Mouse (Mus musculus) cortical plate, adult 2 months (tissue): ENCODE results near the gene Gm3476. TPM values are rescaled to one million over a fixed set of nuclear protein-coding genes. Genes with fewer than 3 reads are reported as not detected.
"Not testable (repeated sequence)": the region's sequence is repeated elsewhere in the genome, so short reads cannot be mapped to it uniquely, and the experiment has no call there.

Experiments
- H3K27ac ChIP-seq: fragments of 200-500 bp; 2 replicates; pipeline ENCODE4 v1.5.1; 2012; ENCODE audit warnings: low read length, control low read depth, inconsistent platforms; ENCODE audit not compliant: insufficient read depth
- H3K4me1 ChIP-seq: fragments of 200-500 bp; 2 replicates; pipeline ENCODE4 v1.6.1; 2011; ENCODE audit warnings: low read length; ENCODE audit not compliant: control insufficient read depth, insufficient read depth
- H3K4me3 ChIP-seq: fragments of 200-500 bp; 2 replicates; pipeline ENCODE4 v1.5.1; 2011; ENCODE audit warnings: mild to moderate bottlenecking, low read length, control low read depth; ENCODE audit not compliant: insufficient read depth
- polyA plus RNA-seq: library from polyadenylated mRNA; depleted of rRNA; stranded (reverse); fragments of >200 nt; gene quantifications from 2 replicates; pipeline ENCODE4 v1.2.3, GENCODE M21; 2012; rRNA removed

The Gm3476 gene
- polyA plus RNA-seq: not detected in 2 replicates

DNA sequence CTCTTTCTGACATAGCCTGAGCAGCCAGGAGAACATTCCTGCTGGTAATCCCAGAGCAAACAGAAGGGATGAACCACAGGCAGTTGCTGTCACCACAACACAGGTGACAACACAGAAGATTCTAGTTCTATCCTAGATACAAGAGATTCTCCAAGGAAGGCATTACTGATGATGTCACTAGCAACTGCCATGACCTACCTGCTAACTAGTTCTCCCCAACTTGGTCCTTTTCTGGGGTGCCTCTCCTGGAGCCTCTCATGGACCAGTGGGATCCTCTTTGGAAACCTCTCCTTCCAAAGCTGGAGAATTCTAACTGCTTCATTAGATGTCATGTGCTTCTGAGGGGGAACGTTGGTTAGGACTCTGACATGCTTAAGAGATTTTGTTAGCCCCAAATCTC is at the start of gene Gm3476:
Gene Gm3476 (minus strand): TSS at position 101 of the 400 bp plus-strand sequence.
- H3K4me1 ChIP-seq, H3K27ac ChIP-seq, H3K4me3 ChIP-seq: not testable (repeated sequence)

DNA sequence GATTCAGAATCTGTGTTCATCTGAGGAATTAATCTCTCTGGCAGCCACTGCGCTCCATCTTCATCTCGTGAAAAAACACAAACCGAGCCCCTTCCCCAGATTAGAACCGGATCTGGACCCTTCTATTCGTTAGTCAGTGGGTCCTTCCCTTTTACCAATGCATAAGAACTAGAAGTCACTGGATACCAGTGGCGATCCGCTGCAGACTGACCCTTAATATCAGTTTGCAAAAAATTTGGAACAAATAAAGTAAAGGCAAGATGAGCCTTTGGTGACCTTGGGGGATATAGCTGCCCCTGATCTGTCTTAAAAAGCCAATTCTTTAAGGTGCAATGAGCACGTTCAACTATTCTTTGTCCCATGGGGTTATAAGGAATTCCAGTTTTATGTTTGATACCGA is 37.9 kb upstream of the Gm3476 start:
- not testable (repeated sequence) for H3K27ac ChIP-seq

DNA sequence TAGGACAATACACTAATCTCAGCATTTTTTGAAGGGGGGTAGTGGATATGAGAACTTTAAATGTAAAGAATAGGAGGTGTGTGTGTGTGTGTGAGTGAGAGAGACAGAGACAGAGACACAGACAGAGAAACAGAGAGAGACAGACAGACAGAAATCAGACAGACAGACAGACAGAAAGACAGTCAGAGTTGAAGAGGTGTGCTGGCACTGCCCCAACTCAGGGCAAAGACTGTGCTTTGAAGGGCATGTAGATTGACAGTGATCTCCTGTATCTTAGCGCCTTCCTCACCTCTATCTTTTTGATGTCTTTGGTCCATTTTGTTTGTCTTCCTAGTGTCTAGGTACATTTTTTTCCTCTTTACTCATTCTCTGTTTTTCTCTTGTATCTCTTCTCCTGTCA is 35.5 kb upstream of the Gm3476 start:
- not testable (repeated sequence) for H3K27ac ChIP-seq, H3K4me3 ChIP-seq, H3K4me1 ChIP-seq

More for the DNA sequence above, 37.9 kb upstream of the Gm3476 start:
- H3K4me1 ChIP-seq, H3K4me3 ChIP-seq: not testable (repeated sequence)

DNA sequence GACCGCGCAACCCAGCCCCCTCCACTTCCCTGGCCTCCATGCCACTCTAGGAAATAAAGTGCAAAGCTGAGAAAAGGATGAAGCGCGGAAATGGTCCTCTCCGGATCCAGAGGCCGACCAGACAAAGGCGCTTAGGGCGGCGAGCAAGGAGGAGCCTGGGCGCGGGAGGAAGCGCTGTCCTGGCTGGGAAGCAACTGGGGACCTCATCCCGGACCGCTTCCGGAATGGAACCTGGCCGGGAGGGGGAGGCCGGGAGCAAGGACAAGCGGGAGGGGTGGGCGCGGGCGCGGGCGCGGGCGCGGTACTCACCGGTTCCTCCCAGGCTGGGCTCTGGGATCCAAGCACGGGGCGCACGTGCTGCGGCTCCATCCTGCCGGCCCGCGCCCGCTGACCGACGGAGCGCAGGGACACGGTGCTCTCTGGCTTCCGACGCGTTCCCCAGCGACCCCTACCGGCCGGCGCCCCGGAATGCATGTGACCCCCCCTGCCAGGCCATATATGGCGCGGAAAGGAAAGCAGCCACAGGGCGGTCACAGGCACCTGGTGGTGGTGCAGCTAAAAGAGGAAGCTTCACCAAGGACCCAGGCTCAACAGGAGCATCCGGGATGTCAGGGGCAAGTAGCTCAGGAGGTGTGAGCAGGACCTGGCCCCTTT is 17.2 kb downstream of the Gm3476 start, which contains the start of gene Gm3468:
Gene Gm3468 (minus strand): TSS at position 394 of the 654 bp plus-strand sequence.
- not testable (repeated sequence) for H3K4me1 ChIP-seq, H3K27ac ChIP-seq
- H3K4me3 ChIP-seq: peak within 1 kb of the TSS; percentile 29

DNA sequence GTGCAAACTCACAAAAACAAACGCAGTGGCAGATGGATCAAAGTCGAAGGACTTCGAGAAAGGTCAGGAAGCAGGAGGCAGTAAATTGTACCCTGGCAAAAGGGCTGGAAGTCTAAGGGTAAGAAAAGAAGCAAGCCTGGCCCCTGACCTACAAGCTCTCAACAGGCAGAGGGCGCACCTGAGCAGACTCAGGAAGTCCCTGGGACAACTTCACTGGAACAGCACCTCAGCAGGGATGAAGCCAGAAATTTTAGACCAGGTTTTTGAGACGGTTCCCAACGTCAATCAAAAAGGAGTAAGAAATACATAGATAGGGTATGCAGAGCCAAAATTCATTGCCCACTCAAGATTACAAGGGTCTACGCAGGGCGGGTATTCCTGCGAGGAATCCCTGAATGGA is 18.1 kb downstream of the Gm3476 start:
- not testable (repeated sequence) for H3K27ac ChIP-seq, H3K4me1 ChIP-seq, H3K4me3 ChIP-seq

DNA sequence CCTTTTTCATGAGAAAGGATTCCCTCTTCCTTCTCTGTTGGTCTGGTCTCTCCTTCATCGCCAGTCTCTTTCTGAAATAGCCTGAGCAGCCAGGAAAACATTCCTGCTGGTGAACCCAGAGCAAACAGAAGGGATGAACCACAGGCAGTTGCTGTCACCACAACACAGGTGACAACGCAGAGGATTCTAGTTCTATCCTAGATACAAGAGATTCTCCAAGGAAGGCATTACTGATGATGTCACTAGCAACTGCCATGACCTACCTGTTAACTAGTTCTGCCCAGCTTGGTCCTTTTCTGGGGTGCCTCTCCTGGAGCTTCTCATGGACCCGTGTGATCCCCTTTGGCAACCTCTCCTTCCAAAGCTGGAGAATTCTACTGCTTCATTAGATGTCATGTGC is 31.8 kb downstream of the Gm3476 start, which contains the start of gene Gm8206:
Gene Gm8206 (minus strand): TSS at position 101 of the 400 bp plus-strand sequence.
- not testable (repeated sequence) for H3K4me3 ChIP-seq, H3K27ac ChIP-seq, H3K4me1 ChIP-seq

DNA sequence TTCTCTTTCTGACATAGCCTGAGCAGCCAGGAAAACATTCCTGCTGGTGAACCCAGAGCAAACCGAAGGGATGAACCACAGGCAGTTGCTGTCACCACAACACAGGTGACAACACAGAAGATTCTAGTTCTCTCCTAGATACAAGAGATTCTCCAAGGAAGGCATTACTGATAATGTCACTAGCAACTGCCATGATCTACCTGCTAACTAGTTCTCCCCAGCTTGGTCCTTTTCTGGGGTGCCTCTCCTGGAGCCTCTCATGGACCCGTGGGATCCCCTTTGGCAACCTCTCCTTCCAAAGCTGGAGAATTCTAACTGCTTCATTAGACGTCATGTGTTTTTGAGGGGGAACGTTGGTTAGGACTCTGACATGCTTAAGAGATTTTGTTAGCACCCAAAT is 67.4 kb downstream of the Gm3476 start, which contains the start of gene Gm6337:
Gene Gm6337 (minus strand): TSS at position 101 of the 400 bp plus-strand sequence.
- not testable (repeated sequence) for H3K27ac ChIP-seq, H3K4me1 ChIP-seq, H3K4me3 ChIP-seq

Other genes with a start within 250 kb of the Gm3476 start
- 0.15 and 0.31 TPM in 2 replicates for gene Gm8237, start 245.4 kb downstream of the Gm3476 start, polyA plus RNA-seq
- 1.3 and 1.5 TPM in 2 replicates for gene Gm3248, start 164.1 kb downstream of the Gm3476 start, polyA plus RNA-seq
- gene Gm3453, start 146.7 kb downstream of the Gm3476 start, polyA plus RNA-seq: not detected in 2 replicates
- gene Gm6337, start 67.5 kb downstream of the Gm3476 start, polyA plus RNA-seq: not detected in 2 replicates
- gene Gm8206, start 31.9 kb downstream of the Gm3476 start, polyA plus RNA-seq: 0.35 and 0.44 TPM in 2 replicates
- 1.6 and 2.1 TPM in 2 replicates for gene Gm3468, start 17.1 kb downstream of the Gm3476 start, polyA plus RNA-seq
- not detected in 2 replicates for gene Gm21560, start 93.5 kb upstream of the Gm3476 start, polyA plus RNA-seq
- gene Gm3411, start 161.4 kb upstream of the Gm3476 start, polyA plus RNA-seq: 0.19 and 0.45 TPM in 2 replicates
- gene Gm21103, start 179.0 kb upstream of the Gm3476 start, polyA plus RNA-seq: 0.23 TPM in 1 of 2 replicates, not detected in the other
- not detected in 2 replicates for gene Gm3618, start 217.9 kb upstream of the Gm3476 start, polyA plus RNA-seq